8 mouse cellular contexts compared by ENCODE assay signal in the genomic region with DNA sequence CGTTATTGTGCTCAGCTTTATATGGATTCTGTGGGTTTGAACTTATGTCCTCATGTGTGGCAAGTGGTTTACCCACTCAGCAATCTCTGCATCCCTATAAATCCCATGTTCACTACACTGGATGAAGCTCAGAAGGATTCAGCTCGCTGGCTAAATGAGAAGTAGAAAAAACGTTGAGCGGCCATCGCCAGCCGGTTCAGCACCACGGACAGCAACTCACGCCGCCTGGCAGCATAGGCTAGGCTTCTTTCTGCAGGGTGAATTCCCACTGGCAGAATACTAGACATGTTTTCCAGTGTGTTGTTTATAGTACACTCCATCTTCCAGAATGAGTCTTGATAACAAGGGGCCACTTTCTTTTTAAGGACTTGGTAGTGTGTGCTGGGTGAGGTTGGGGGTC.
A peak's percentile ranks its signal among the peaks of the same experiment; 100 is the strongest.
DNase-seq lines count a peak whose midpoint lies in the region; ATAC-seq and TF ChIP-seq lines count a peak whose summit lies in the region.
"Had no signal": no experiment of that assay in that cellular context is flagged by ENCODE, and none has a peak within 500 bp of the region (broad histone marks: within the 10 kb centered on the region; RNA-seq: fewer than 3 reads in every experiment).

No protein-coding gene starts in this region.

- no peak for ATAC-seq in monocyte, adult 5-6 weeks (replicated peaks; ENCODE audit: insufficient number of reproducible peaks, low FRiP score, low TSS enrichment, poor library complexity, severe bottlenecking)

- no peak overlapping the region for H3K4me3 ChIP-seq in lung, adult 2 months (replicated peaks; ENCODE audit: extremely low read depth, low read depth, low read length)
- no peak overlapping the region for H3K4me3 ChIP-seq in embryonic facial prominence, embryonic 10.5 days
- H3K4me3 ChIP-seq: limb, embryonic 13.5 days had no signal

- WGBS in lung, adult 2 months = 7% methylated on average over 9 of the region's 9 CpGs
- WGBS in embryonic facial prominence, embryonic 10.5 days = 7% methylated on average over 9 of the region's 9 CpGs

- TF ChIP-seq CTCF in lung, adult 2 months (IDR thresholded peaks at IDR 0.05; ENCODE audit: insufficient read depth, low read length) = no peak

- H3K9me3 ChIP-seq in embryonic facial prominence, embryonic 10.5 days = no peaks in the 10 kb centered on the region
- H3K9me3 ChIP-seq: limb, embryonic 13.5 days had no signal

- no peaks in the 10 kb centered on the region for H3K36me3 ChIP-seq in embryonic facial prominence, embryonic 10.5 days (replicated peaks)
- H3K36me3 ChIP-seq: limb, embryonic 13.5 days had no signal

- H3K27ac ChIP-seq in embryonic facial prominence, embryonic 10.5 days (replicated peaks) = no peak overlapping the region
- H3K27ac ChIP-seq: limb, embryonic 13.5 days had no signal

- peak; percentile 10 for DNase-seq in lung, adult 2 months
- no peak for DNase-seq in lung, adult 18-20 months
- DNase-seq in adrenal gland, postnatal 10 days = peak; percentile 79
- DNase-seq in embryonic facial prominence, embryonic 10.5 days (ENCODE audit: low spot score) = peak; percentile 84
- DNase-seq in lung, postnatal 10 days = peak; percentile 57
- no peak for DNase-seq in frontal cortex, postnatal 14 days (ENCODE audit: low spot score in 2 of 2)

- H3K27me3 ChIP-seq in embryonic facial prominence, embryonic 10.5 days (replicated peaks; ENCODE audit: low read depth, poor library complexity, severe bottlenecking) = no peaks in the 10 kb centered on the region

- TF ChIP-seq POLR2A in lung, adult 2 months (IDR thresholded peaks at IDR 0.05; ENCODE audit: borderline replicate concordance, extremely low read depth, low read depth, low read length) = no peak

- H3K4me1 ChIP-seq in lung, adult 2 months (ENCODE audit: control insufficient read depth, insufficient read depth, low read length) = no peaks in the 10 kb centered on the region
- peaks cover 14% of the 10 kb centered on the region for H3K4me1 ChIP-seq in embryonic facial prominence, embryonic 10.5 days
- H3K4me1 ChIP-seq: limb, embryonic 13.5 days had no signal

Comparison
In these comparisons a context has a peak if more than half of its experiments do, and no peak if none do; other contexts are left out.
1. DNase-seq: peak in lung, adult 2 months (single experiment), adrenal gland, postnatal 10 days (single experiment), embryonic facial prominence, embryonic 10.5 days (single experiment) and lung, postnatal 10 days (single experiment); none in lung, adult 18-20 months (0 of 2) and frontal cortex, postnatal 14 days (0 of 2).